ENCODE assay signal across 8 mouse cellular contexts in the genomic region with DNA sequence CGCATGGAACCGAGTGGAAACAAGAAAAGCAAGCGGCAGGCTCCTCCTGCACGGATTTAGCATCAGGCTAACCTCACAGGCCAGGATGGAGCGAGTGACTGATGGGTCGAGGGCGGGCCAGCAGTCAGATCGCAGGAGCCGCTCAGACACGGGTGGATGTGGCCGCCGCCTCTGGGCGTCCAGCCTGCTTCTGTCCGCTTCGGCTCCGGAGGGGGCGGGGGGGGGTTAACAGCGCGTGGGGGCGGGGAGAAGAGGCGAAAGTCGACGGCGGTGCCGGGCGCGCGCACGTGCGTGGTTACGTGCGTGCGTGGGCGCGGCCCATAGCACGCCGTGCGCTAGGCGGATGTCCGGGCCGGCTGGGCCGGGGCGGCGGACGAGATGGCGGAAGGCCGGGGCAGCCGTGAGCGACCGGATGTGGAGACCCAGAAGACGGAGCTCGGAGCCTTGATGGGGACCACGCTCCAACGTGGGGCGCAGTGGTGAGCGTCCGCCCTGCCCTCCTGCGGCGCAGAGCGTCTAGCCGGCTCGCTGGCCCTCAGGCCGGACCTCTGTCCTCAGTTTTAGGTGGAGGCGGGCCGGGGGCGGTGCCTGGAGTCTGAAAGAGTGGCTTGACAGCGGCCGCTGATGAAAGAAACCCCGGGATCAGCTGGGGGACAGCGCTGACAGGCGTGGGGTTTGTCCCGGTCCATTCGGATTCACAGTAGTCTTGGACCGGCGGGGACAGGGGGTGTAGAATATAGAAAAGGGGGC. TPM values are rescaled to one million over a fixed set of nuclear protein-coding genes. Genes with fewer than 3 reads are reported as not detected.
DNase-seq lines count a peak whose midpoint lies in the region; ATAC-seq lines count a peak whose summit lies in the region.

Gene Usp4, plus strand, starts transcription at position 314 of the 750 bp plus-strand sequence.

- H3K9me3 ChIP-seq in megakaryocyte, embryonic 14.5 days = no peaks in the 10 kb centered on the region

- H3K4me3 ChIP-seq in megakaryocyte, embryonic 14.5 days (replicated peaks) = peak within 1 kb of the TSS; percentile 100

- ATAC-seq in inflammation-experienced regulatory T-cells, adult 6 months = peak; percentile 83

- intact Hi-C loops in gastrocnemius, postnatal 14 days (cut with DNase I; ENCODE audit: low total_unique reads) = no loop called here

- H3K27me3 ChIP-seq in megakaryocyte, embryonic 14.5 days (replicated peaks) = no peaks in the 10 kb centered on the region

- peak; percentile 84 to 88 for DNase-seq in adrenal gland, adult 18-20 months (ENCODE audit: low spot score in 2 of 2)
- peak; percentile 94 for DNase-seq in embryo, embryonic 10.5 days (ENCODE audit: low spot score)
- peak; percentile 91 for DNase-seq in gastrocnemius, postnatal 14 days
- DNase-seq in left cerebral cortex, adult 9 months (ENCODE audit: low spot score in 2 of 2) = peak; percentile 74 to 85
- DNase-seq in right cerebral cortex, adult 2 months (ENCODE audit: low spot score in 2 of 2) = peak; percentile 74 to 90
- peak; percentile 57 for DNase-seq in urinary bladder, postnatal 10 days (ENCODE audit: low spot score)

- peaks cover 33% of the 10 kb centered on the region for H3K36me3 ChIP-seq in megakaryocyte, embryonic 14.5 days (replicated peaks; ENCODE audit: low read length)

- peaks cover 63% of the 10 kb centered on the region for H3K4me1 ChIP-seq in megakaryocyte, embryonic 14.5 days

RNA-seq across cellular contexts. Expression of gene Usp4, which starts in this region (rescaled TPM):
- total RNA-seq in adrenal gland, adult 18-20 months (2021) = 100 to 1,000 TPM; 107 to 126 TPM
- 10 to 100 TPM; 56.6 to 62.4 TPM for total RNA-seq in gastrocnemius, postnatal 14 days (2021)
- polyA plus RNA-seq in inflammation-experienced regulatory T-cells, adult 6 months (2017; shearing (Covaris generic)) = 100 to 1,000 TPM in 2 of 3 experiments, 10 to 100 TPM in 1; 91.3 to 131 (median 111) TPM
- 63.2 and 114 TPM in 2 replicates for polyA plus RNA-seq in megakaryocyte, embryonic 14.5 days (2012; ENCODE audit: insufficient read depth, low replicate concordance)

Comparison
In these comparisons a context has a peak if more than half of its experiments do, and no peak if none do; other contexts are left out.
1. Peak in every context shown above with its lines: DNase-seq, ATAC-seq and H3K4me3 ChIP-seq.